Mouse (Mus musculus) liver, adult 2 months (tissue): ENCODE data around the gene Car14. TPM values are rescaled to one million over a fixed set of nuclear protein-coding genes. Genes with fewer than 3 reads are reported as not detected.

ENCODE experiments used
- DNase-seq: peaks from one replicate; pipeline ENCODE4 v3.0.0-alpha.2; 2011; ENCODE audit warnings: low read depth, low spot score; ENCODE audit errors: extremely low read depth
- H3K27ac ChIP-seq: fragments of 200-500 bp; replicated peaks from 2 replicates; pipeline ENCODE4 v1.5.1; 2012; ENCODE audit warnings: low read depth, mild to moderate bottlenecking, control low read depth, inconsistent platforms, low read length; ENCODE audit not compliant: insufficient read depth
- H3K27me3 ChIP-seq: fragments of 200-500 bp; 2 replicates; pipeline ENCODE4 v1.6.1; 2012; ENCODE audit warnings: mild to moderate bottlenecking, moderate library complexity, low read length, inconsistent platforms; ENCODE audit not compliant: control insufficient read depth, insufficient read depth
- H3K36me3 ChIP-seq: fragments of 200-500 bp; 2 replicates; pipeline ENCODE4 v1.6.1; 2012; ENCODE audit warnings: low read length, inconsistent platforms; ENCODE audit not compliant: control insufficient read depth, insufficient read depth
- H3K4me1 ChIP-seq: fragments of 200-500 bp; 2 replicates; pipeline ENCODE4 v1.6.1; 2011; ENCODE audit warnings: low read length; ENCODE audit not compliant: control insufficient read depth, insufficient read depth
- H3K4me3 ChIP-seq: fragments of 200-500 bp; 2 replicates; pipeline ENCODE4 v1.5.1; 2011; ENCODE audit warnings: low read depth, mild to moderate bottlenecking, control low read depth, low read length, moderate library complexity; ENCODE audit not compliant: insufficient read depth
- H3K79me2 ChIP-seq: fragments of 200-500 bp; 2 replicates; pipeline ENCODE4 v1.6.1; 2012; ENCODE audit warnings: inconsistent platforms, mild to moderate bottlenecking, low read length, moderate library complexity; ENCODE audit not compliant: control insufficient read depth, insufficient read depth
- H3K9ac ChIP-seq: fragments of 200-500 bp; 2 replicates; pipeline ENCODE4 v1.6.1; 2012; ENCODE audit warnings: low read depth, mild to moderate bottlenecking, control low read depth, inconsistent platforms, low read length
- CTCF ChIP-seq: fragments of 200-500 bp; IDR thresholded peaks from 2 replicates; pipeline ENCODE4 v1.5.1; 2011; ENCODE audit warnings: low read depth, low read length, control low read depth
- POLR2A ChIP-seq: fragments of 200-500 bp; IDR thresholded peaks from 2 replicates; pipeline ENCODE4 v1.6.1; 2011; ENCODE audit warnings: low read length, control low read depth; ENCODE audit not compliant: insufficient read depth; ENCODE audit errors: extremely low read depth
- WGBS: fragments of 180-500 bp; shearing (Covaris S2); methylation state at CpG from one replicate; pipeline ENCODE4 v1.1.7; 2018; 5-methylcytosine and 5-hydroxymethylcytosine counted together
- polyA plus RNA-seq: library from polyadenylated mRNA; depleted of rRNA; stranded (reverse); fragments of >200 nt; gene quantifications from 2 replicates; pipeline ENCODE4 v1.2.3, GENCODE M21; 2012
- total RNA-seq: library from RNA; depleted of rRNA; stranded (reverse); fragments of >200 nt; gene quantifications from 2 replicates; pipeline ENCODE4 v1.2.3, GENCODE M21; 2014

Gene Car14
- total and polyA plus RNA-seq, 2 experiments, result 24.5 to 47.9 TPM

DNA sequence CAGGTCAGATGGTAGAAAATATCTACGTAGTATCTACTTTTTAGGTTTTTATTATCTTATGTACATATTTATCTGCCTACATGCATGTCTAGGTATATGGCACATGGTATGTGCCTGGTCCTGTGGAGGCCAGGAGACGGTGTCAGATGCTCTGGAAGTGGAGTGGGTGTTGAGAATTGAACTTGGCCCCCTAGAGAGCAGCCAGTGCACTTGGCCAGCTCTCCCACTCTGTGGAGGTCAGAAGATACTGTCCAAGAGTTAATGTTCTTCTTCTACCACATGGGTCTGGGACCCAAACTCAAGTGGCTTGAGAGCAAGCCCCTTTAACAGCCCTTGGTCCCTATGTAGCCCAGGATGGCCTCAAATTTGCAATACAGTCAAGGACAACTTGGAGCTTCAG, 37.1 kb downstream of the Car14 start:
- WGBS, result 87% methylated on average over 2 of the region's 2 CpGs
- Histone ChIP-seq H3K9ac (no peak overlapping the region), H3K27me3 (no peaks in the 10 kb centered on the region), H3K36me3 (peaks cover 10% of the 10 kb centered on the region), H3K4me1 (peaks cover 12% of the 10 kb centered on the region), H3K4me3 (no peak overlapping the region), H3K27ac (no peak overlapping the region), H3K79me2 (peaks cover 11% of the 10 kb centered on the region; the same call in 1 of the 2 replicates)
- TF ChIP-seq CTCF, result no peak
- TF ChIP-seq POLR2A, result no peak
- no peak for DNase-seq

GRCm38 (mm10) chr3:95866071-95866470, 38.4 kb downstream of the Car14 start:
- H3K4me3 ChIP-seq, result no peak overlapping the region
- H3K27ac ChIP-seq, result no peak overlapping the region
- TF ChIP-seq POLR2A, result no peak
- TF ChIP-seq CTCF, result no peak
- H3K36me3 ChIP-seq, result peaks cover 10% of the 10 kb centered on the region
- no peak overlapping the region for H3K9ac ChIP-seq
- peaks cover 7% of the 10 kb centered on the region for H3K4me1 ChIP-seq
- DNase-seq, result no peak
- H3K27me3 ChIP-seq, result no peaks in the 10 kb centered on the region
- 95% methylated on average over 5 of the region's 5 CpGs for WGBS
- peaks cover 5% of the 10 kb centered on the region; the same call in 1 of the 2 replicates for H3K79me2 ChIP-seq

- Histone ChIP-seq H3K9ac (peak overlapping the region; percentile 32), H3K4me1 (peaks cover 7% of the 10 kb centered on the region), H3K4me3 (no peak overlapping the region), H3K79me2 (no peaks in the 10 kb centered on the region; the same call in 1 of the 2 replicates), H3K36me3 (peaks cover 10% of the 10 kb centered on the region), H3K27ac (peak overlapping the region; percentile 84), H3K27me3 (no peaks in the 10 kb centered on the region)
- no peak for DNase-seq
- TF ChIP-seq POLR2A (no peak), CTCF (no peak)
- 90% methylated on average over 20 of the region's 20 CpGs for WGBS
These were observed 38.9 kb downstream of the Car14 start for GRCm38 (mm10) chr3:95865571-95865970.

DNA sequence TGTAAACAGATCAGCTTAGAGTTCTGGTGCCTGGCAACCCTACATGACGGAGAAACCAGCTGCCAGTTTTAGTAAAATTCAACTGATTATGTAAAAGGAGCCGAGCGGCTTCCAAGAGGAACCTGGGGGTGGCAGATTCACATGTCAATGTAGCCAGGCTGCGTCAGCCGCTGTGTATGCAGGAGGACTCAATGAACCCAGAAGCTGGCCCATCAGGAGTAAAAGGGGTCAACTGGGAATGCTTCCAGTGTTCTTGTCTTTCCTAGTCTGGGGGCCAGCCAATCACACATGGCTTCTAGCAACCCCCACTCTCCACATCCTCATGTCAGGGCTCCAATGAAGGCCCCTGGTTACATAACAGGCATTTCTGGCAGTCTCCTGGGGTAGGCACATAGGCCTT, 39.4 kb downstream of the Car14 start:
- DNase-seq, result peak; percentile 75

GRCm38 (mm10) chr3:95863578-95863977, 40.9 kb downstream of the Car14 start:
- H3K9ac ChIP-seq, result no peak overlapping the region
- no peak for TF ChIP-seq CTCF
- TF ChIP-seq POLR2A, result no peak
- no peaks in the 10 kb centered on the region for H3K27me3 ChIP-seq
- DNase-seq, result no peak
- no peak overlapping the region for H3K4me3 ChIP-seq
- H3K27ac ChIP-seq, result no peak overlapping the region
- WGBS, result 83% methylated on average over 7 of the region's 7 CpGs
- peaks cover 6% of the 10 kb centered on the region; the same call in 1 of the 2 replicates for H3K36me3 ChIP-seq
- no peaks in the 10 kb centered on the region; the same call in 1 of the 2 replicates for H3K79me2 ChIP-seq
- H3K4me1 ChIP-seq, result peaks cover 7% of the 10 kb centered on the region

More for the DNA sequence above, 39.4 kb downstream of the Car14 start:
- TF ChIP-seq POLR2A (no peak), CTCF (no peak)
- Histone ChIP-seq H3K79me2 (no peaks in the 10 kb centered on the region; the same call in 1 of the 2 replicates), H3K36me3 (peaks cover 10% of the 10 kb centered on the region), H3K27me3 (no peaks in the 10 kb centered on the region), H3K9ac (peak overlapping the region; percentile 26; the same call in 1 of the 2 replicates), H3K4me3 (no peak overlapping the region), H3K27ac (peak overlapping the region; percentile 84), H3K4me1 (peaks cover 7% of the 10 kb centered on the region)
- 22% methylated on average over 5 of the region's 5 CpGs for WGBS

GRCm38 (mm10) chr3:95861796-95862195, 42.7 kb downstream of the Car14 start:
- Histone ChIP-seq H3K27me3 (no peaks in the 10 kb centered on the region), H3K9ac (no peak overlapping the region), H3K27ac (no peak overlapping the region), H3K79me2 (no peaks in the 10 kb centered on the region; the same call in 1 of the 2 replicates), H3K4me3 (no peak overlapping the region), H3K36me3 (peaks cover 3% of the 10 kb centered on the region; the same call in 1 of the 2 replicates), H3K4me1 (peaks cover 7% of the 10 kb centered on the region)
- 51% methylated on average over 2 of the region's 2 CpGs for WGBS
- DNase-seq, result peak; percentile 73
- TF ChIP-seq POLR2A (no peak), CTCF (peak; percentile 41; the same call in 1 of the 2 replicates)
